Mouse (Mus musculus) T-helper 1 cell (primary cell): ENCODE results near the gene Rbfox1.

ENCODE experiments used
- in situ Hi-C: fragments of 300-600 bp; cut with MboI, MseI; formaldehyde crosslinking; loops from one replicate; pipeline ENCODE4 v1.15.1; 2025; ENCODE audit warnings: high pct_unique_total_duplicates

The Rbfox1 gene

DNA sequence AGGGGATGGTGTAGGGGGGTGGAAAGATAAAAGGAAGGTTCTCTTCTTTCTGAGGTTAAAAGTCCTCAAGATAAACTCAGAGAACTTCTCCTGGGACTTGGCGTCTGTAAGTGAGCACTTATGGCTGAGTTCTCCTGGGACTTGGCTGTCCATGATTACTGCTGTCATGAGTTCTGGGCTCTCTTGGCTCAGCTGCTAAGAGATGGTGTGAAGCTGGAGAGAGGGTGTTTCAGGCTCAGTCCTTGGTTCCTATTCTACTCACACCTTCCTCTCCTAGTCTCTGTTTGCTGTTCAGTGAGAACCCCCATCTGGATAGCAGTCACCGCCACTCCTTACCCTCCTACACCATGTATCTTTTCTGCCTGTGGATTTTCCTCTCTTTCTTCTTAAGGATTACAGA, 921.1 kb downstream of the Rbfox1 start:
- in situ Hi-C loops = no loop called here

DNA sequence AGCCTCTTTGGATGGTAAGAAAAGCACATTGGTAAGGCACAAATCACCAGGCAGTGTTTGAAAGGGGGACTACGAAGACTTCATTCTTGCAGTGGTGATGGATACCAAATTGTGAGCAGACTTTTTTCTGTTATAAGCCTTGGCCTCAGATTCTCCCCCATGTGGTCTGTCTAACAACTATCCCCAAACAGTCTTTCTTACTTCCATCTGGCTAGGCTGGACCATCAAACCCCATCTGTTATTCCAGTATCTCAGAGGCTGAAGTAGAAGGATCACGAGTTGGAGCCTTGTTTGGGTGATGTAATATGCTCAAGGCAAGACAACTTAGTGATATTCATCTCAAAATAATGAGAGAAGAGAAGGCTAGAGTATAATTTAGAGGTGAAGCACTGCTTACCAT, 922.7 kb downstream of the Rbfox1 start:
- in situ Hi-C loops = no loop called here

DNA sequence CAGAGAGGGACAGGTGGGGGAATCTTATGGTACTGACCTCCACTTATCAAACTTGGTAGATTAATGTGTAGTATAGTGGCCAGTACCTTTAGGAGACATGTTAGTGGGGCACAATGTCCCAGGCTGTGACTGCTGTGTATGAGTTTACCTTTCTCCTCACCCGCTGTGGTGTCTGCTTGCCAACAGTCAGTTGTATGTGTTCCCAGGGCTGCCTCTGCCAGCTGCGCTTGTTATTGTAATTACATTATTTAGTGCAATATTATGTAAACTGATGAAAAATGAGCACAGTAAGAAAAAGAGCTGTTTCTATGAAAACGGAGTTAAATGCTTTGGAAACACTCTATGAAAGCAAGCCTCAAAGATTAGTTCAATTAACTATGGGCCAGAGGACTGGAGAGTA, 928.7 kb downstream of the Rbfox1 start:
- in situ Hi-C loops = no loop called here

DNA sequence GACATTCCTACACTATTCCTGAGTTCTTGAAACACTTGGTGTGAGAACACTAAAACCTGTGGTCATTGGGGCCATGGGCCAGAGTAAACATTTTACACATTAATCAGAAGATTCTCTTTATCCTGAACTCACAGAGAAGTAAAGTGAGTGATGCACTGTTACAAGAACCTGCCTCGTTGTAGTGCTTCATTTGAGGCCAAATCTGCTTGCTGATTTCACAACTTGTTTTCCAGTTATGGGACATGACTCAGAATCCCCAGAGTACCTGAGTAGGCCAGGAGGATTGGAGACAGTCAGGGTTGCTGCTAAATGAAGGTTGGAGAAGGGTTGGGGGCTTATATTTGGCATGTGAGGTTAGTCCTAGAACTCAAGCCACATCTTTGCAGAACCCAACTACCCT, 936.6 kb downstream of the Rbfox1 start:
- in situ Hi-C loops = no loop called here

DNA sequence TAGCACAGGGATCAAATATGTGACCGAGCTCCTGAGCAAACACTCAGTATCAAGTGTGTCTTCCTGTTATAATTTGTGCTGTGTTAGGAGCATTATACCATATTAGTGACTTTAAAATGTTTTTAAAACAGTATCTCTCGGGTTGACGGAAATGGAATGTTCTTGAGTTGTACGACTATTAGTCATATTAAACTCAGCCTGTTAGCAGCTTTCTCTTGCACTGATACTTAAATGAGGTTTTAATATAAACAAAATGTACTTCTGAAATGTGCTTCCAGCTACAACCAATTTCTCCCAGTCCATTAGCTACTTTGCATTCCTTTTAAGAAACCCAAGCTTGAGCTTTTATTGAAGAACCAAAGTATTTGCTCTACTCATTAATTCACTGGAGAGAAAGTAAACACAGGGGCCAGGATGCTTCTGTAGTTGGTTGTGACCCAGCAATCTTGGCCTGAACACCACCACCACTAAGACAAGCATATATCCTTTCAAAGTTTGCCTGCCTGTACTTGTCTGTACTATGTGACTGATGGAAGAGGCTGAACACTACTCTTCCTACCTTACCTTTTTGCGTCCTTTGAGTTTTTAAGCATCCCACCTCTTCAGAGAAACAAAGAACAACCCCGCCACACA, 944.9 kb downstream of the Rbfox1 start:
- in situ Hi-C loops = no loop called here

DNA sequence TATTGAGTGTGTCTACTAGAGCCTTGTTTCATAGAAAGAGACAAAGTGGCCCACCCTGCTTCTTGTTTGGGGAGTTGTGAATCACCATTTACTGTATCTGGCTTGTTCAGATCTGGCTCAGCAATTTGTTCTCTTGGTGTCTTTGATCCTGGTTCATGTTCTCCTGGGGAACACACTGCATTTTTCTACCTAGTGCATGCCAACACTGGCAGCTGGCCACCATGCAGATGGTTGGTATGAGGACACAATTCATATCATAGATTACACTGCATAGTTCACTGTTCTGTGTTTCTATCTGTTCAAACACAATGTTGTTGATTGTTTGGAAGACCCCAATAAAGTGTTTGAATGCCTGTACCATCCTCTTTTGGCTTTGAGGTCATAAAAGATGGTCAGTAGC, 948.3 kb downstream of the Rbfox1 start:
- in situ Hi-C loops = no loop called here

DNA sequence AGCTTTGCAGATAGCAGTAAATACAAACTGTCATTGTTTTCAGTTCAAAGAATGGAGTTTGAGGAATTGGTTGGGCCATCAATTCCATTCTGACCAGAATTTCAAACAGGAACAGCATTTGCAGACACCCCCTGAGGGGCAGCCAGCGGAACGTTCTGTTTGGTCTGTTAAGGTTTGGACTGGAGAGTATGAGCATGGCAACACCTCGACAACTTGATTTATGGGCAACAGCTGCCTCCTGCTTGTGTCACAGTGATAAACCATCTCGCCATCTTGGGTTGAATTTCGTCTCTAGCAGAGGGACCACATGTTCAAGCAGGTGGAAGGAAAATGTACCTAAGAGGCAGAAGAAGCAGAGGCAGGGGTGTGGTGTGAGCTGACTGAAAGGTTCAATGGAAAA, 949.9 kb downstream of the Rbfox1 start:
- in situ Hi-C loops = no loop called here

DNA sequence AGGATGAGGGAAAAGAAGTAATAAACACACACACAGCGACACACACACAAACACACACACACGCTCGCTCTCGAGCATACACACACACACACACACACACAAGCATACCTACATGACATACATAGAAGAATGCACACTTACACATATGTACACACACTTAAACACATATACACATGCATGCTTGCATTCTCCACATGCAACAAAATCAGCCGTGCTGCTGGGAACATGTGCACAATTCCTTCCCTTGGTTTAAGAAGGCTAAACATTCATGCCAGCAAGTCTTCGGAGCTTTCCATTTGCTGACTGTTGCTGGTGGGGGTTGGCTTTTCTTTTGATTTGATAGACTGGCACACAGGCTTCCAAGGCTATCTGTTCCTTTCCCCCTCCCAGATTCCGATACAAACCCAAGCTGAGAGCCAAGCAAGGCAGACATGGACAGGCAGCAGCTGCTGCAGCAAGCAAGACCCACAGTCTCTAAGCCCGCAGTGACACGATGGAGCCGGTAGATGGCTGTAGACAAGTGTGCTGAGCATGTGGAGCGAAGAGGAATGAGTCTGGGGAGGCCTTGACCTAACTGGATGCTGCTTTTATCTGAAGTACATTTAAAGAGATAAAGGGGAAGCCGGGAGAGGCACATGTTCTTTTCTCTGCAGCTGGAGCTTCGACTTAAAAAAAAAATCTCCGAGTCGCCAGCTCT, 954.3 kb downstream of the Rbfox1 start:
- in situ Hi-C loops = no loop called here

DNA sequence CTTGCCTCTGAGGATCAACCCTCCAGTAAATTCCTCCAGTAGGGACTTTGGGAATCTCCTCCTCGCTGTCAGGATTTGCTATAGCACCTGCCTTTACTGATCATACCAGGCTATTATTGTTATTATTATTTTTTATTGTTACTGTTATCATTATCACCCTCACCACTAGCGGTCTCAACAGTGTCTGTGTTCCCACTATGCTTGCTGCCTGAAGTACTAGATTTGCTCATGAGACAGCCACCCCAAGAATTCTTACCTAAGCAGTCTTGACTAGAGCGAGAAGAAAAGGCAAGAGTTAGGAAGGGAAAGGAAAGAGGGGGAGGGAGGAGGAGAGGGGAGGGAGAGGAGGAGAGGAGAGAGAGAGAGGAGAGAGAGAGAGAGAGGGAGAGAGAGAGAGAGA, 954.9 kb downstream of the Rbfox1 start:
- in situ Hi-C loops = no loop called here

DNA sequence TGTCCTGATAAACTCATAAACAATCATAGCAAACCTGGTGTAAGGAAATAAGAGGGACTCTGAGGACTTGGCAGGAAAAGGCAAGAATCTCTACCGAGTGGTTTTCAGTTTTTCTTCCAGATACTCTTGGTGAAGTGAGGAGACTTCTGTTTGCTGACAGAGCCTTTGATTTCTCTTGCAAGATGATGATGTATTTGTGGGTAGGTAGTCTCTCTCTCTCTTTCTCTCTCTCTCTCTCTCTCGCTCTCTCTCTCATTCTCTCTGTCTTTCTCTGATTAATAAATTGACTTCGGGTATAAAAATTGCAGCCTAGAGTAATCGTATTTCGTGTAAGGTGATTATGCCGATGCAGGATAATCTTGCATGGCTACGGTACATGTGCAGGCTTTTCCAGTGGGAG, 955.3 kb downstream of the Rbfox1 start:
- in situ Hi-C loops = no loop called here

DNA sequence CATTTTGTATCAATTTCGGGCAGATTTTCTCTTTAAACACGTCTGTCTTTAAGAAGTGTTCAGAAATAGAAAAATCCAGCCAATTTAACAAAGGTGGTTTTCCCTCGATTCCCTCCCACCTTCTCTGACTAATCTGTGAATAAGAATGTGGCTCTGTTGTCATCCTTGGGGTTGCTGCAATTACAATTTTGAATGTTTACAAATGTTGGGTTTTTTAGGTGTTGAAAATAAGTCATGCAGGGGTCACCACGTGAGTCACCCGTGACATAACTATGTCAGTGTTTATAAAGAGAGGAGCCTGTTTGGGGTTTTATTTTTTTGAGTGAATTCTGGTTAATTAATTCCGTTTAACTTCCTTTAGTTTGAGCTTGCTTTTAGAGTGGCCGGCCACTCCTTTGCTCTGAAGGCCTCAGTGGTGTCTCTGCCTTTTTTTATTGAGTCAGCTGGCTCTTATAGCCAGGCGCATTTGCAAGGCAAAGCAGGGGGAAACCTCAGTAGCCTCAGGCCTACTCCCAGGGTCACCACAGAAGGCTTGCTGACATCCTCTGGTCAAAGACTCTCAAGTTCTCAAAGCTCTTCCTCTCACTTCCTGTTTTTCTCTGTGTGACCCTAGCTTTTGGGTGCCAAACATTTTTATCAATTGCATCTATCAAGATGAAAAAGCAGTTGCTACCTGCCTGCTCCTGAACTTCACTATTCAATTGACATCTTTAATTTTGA, 957.1 kb downstream of the Rbfox1 start:
- in situ Hi-C loops = no loop called here

DNA sequence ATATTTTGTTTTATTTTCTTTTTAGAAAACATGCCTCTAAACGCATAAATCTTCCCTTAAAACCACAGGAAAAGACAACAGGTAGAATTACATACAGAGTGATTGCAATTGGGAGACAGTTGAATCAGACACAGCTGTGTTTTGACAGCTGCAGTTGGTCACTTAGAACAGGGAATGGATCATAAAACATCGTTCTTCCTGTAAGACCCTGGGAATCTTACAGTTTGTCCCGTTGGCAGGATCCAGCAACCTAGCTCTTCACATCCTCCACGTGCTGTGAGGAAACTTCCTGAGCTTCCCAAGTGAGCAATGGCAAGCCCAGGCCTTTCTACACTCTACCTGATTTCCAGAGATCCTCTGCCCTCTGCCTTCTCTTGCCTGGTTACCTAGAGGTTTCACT, 959.5 kb downstream of the Rbfox1 start:
- in situ Hi-C loops = no loop called here

DNA sequence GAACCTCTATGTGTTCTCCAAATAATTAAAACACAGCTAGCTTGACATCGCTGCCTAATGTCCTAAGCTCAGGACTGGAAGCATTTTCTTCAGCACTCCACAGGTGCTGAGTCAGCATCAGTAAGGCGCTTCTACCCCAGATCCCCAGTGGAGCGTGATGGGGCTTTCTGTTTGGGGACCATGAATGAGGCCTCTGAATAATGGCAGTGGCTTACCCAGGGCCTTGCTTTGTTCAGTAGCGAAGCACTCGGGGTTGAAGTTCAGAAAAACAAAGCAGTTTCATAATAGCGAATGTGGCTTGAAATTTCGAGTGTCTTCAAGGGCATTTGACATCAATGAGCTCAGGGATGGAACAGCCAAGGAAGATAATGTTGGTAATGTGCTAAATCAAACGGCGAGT, 966.2 kb downstream of the Rbfox1 start:
- in situ Hi-C loops = no loop called here

DNA sequence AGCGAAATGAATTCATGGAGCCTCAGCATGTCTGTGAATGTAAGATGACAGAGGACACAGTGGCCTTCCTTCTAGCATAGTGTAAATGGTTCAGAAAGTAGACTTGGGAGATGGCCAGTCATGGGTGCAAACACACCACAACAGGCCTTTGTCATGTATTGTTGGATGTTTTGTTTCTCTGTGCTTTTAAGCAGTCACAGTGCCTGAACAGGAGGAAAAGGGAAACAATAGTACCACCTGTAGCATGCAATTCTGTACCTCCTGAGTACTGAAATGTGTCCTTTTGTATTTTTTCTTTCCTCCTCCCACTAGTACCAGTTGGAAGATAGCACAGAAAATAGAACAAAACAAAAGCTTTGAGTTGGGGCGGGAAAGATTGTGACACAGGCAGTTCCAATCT, 968.6 kb downstream of the Rbfox1 start:
- in situ Hi-C loops = no loop called here

DNA sequence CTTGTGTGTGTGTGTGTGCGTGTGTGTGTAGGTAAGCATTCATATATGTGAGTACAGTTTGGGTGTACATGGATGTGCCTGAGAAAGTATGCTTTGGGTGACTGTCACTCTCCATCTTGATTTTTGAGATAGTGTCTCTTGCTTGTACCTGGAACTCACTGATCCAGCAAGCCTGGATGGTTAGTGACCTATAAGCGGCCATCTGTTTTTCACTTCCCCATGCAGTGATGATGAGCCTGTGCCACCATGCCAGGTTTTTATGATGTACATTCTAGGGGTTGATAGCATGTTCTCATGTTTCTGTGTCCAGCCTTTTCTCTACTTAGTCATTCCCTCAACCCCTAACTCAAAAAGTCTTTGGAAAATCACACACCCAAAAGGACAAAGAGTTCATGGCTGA, 976.5 kb downstream of the Rbfox1 start:
- in situ Hi-C loops = no loop called here

DNA sequence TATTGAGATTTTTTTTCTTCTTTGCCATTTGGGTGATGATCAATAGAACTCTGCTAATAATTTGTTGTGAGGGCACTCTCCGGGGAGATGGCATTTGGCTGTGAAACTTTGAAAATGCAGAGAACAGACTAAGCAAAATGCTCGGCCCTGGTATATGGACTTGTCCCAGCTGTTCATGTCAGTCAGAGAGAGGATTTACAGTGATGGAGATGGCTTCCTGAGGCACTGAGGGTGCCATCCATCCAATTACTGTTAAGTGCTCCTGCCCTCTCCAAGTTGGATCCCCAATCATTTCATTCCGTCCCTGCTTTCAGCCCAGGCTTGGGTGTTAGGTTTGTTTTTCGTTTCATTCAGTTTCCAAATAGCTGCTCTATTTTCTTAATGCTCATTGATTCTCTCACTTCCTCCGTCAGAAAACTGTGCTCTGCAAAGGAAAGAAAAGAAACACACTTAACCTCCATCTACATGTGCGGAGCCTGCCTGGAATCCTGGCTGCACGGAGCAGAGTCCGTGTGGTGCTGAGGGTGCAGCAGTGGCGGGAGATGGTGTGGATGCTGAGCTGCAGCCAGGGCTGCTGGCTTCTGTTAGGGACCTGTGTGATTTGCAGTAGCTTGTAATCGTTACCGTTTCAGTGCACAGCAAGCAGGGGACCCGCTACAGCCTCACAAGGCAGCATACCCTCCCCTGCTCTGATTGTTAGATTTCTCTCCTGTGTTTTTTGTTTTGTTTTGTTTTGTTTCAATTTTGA, 997.7 kb downstream of the Rbfox1 start:
- in situ Hi-C loops = no loop called here

DNA sequence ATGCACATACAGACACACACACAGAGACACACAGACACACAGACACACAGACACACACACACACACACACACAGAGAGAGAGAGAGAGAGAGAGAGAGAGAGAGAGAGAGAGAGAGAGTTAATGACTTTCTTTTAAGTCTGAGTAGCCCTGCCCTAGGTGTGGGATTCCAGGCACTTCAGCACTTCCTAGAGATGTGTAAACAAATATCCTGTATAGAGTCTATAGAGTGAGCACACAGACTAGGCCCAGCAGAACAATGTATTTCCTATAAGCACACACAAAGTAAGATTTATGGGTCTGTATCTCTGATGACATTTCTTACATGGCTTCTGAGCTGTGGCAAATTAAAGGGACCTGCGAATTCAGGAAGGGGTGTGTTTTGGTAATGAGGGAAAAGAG, 998.6 kb downstream of the Rbfox1 start:
- in situ Hi-C loops = no loop called here

DNA sequence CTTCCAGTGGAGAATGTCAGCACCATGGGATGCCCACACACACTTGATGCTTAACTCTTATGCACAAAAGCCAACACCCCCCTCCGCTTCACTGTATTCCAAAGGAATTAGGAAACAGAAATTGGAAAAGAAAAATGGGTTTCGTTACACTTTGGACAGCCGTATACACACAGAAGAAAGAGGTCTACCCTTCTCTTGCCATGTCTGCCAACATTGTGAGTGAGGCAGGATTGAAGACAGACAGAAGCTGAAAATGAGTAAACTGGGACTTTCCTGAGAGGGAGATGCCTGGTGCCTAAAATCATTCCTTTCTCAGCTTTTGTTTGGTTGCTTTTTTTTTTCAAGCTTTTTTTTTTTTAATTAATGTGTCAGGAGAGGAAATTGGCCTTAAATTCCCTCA, 1000.5 kb downstream of the Rbfox1 start:
- in situ Hi-C loops = no loop called here

DNA sequence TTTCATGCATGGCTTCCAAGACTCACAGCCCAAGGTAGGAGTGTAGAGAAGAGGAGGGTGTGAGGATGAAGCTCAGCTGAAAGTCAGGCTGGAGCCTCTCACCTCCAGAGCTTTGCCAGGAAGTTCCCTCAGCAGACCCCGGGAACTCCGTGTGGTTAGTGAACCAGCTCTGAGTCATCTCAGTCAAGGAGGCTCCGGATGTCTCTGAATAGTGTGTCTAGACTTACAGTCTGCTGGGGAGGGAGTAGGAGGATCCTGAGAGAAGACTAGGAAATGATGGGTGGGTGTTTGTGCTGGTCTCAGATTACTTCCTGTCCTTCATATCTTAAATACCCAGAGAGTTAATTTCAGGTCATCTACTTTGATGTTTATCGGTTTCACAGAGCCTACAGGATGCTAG, 1004.1 kb downstream of the Rbfox1 start:
- in situ Hi-C loops = no loop called here

DNA sequence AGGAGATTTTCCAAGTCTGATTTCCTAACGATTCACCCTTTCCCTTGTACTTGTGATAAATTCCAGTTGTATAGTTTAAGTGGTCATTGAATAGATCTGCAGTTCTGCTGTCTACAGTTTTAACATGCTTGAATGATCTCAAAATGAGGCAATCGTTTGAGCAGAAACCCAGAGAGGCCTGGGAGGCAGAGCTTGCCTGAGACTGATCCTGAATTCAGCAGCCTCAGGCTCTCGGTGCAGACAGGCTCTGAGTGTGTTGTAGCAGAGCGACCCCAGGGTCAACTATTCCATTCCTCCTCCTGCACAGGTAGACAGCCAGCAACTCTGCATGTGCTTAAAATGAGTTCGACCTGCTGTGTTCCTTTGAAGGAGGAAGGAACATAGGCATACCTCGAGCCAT, 1012.6 kb downstream of the Rbfox1 start:
- in situ Hi-C loops = no loop called here

DNA sequence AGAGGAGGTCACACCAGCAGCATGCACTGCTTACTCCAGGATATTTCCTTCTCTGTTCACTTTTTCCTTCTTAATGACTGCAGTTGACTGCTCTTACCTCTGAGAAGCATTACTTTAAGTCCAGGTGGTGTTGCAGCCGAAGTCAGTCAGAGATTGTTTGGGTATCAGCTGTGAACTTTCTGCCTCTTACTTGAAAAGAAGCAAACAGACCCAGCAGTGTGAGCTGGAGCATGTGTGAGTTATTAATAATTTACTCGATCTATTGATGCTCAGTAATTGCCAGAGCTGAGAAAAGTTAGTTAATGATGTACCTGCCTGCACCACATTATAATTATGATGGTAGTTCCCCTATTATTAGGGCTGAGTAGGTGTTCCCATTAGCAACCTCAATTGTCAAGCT, 1014.9 kb downstream of the Rbfox1 start:
- in situ Hi-C loops = no loop called here

DNA sequence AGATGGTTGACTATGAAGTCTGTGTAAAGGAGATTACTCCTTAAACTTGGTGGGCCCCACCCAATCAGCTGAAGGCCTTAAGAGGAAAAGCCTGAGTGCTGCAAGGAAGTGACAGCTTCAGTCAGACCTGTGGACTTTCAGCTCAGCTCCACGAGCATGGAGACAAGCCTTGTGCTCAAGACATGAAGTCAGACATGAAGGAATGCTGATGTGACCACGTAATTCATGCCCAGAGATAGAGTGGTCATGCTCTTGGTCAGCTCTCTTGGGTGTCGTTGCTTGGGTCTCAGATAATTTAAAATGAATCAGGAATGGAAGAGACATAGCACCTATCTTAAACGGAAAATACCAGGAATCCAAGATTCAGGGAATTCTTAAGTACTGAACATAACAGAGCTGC, 1019.8 kb downstream of the Rbfox1 start:
- in situ Hi-C loops = no loop called here

DNA sequence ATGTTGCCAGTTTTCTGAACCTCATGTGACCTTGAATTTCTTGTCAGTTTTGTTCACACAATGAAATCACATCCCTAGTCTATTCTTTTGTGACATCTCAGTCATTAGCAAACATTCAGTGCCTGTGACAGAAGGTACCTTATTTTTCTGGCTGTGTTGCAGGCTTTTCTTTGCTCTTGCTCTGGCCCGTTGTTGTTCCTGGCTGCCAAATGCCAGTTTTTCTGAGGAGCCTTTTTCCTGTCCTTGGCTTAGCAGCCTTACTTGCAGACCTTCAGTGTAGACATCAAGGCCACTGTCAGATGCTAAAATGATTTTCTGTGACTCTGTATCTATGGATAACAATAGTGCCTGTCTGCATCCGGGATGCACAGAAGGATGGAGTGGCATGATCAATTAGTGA, 1020.8 kb downstream of the Rbfox1 start:
- in situ Hi-C loops = no loop called here
